Mouse (Mus musculus): ENCODE measurements around the gene Ier3.
A peak's percentile ranks its signal among the peaks of the same experiment; 100 is the strongest.

DNA sequence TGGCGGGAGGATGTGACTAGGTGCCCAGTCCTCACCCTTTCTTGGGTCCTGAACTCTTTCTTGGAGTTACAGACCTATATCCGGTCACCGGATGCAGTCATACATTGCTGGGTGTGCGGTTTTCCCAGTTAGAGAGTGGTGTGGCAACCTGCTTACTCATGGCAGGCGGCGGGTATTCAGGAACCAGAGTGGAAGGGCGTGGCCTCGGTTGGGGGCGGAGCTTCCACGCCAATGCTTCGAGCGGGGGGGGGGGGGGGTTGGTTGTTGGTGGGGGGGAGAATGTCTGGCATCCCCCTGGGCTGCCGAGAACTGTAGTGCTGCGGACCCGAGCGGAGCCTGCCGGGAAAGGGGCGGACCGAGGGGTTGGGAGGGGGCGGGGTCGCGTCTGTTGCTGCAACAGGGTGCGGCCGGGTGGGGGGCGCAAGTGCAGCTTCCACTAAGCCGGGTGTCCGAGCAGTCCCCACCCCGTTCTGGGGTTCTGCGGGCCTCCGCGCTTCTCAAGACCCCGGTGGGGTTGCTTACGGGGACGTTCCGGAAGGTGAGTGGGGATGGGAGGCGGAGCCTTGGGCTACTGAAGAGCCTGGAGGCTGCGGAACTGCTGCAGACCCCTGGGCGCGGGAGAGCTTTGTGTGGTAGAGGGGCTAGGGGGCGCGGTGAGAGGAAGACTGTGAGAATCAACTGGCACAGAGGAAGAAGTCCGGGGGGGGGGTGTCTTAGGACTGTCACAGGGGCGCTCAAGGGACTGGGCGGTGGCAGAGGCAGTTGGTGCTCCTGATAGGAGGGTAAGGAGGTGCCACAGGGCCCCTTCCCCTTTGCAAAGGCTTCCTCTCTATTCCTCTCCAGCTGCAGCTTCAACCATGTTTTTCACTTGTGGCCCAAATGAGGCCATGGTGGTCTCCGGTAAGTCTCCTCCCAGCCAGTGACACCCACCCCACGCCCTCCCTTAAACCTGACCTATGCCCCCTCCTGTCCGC lies 1.8 kb downstream of the Ier3 start, which contains the start of gene Flot1:
- TF ChIP-seq POLR2A (IDR thresholded peaks at IDR 0.05; ENCODE audit: borderline replicate concordance, extremely low read depth, insufficient read depth, insufficient read length, poor library complexity, severe bottlenecking) (peak; percentile 15; the same call in 1 of the 2 replicates), CTCF (IDR thresholded peaks at IDR 0.05; ENCODE audit: borderline replicate concordance, extremely low read depth, insufficient read depth, insufficient read length) (no peak)
